Mouse (Mus musculus) brain, embryonic 14.5 days (tissue): ENCODE results near the gene Amh. TPM values are rescaled to one million over a fixed set of nuclear protein-coding genes. Genes with fewer than 3 reads are reported as not detected.
A peak's percentile ranks its signal among the peaks of the same experiment; 100 is the strongest.

Experiments
- DNase-seq: peaks from one replicate; pipeline ENCODE4 v3.0.0-alpha.2; 2011; ENCODE audit warnings: low read depth
- CTCF ChIP-seq: fragments of 200-500 bp; IDR thresholded peaks from 2 replicates; pipeline ENCODE4 v1.5.1; 2012; ENCODE audit warnings: inconsistent platforms, mild to moderate bottlenecking, moderate library complexity, borderline replicate concordance; ENCODE audit not compliant: insufficient read depth, insufficient read length; ENCODE audit errors: extremely low read depth
- POLR2A ChIP-seq: fragments of 200-500 bp; IDR thresholded peaks from 2 replicates; pipeline ENCODE4 v1.6.1; 2012; ENCODE audit warnings: mild to moderate bottlenecking, inconsistent platforms, borderline replicate concordance; ENCODE audit not compliant: poor library complexity, insufficient read depth, insufficient read length, severe bottlenecking; ENCODE audit errors: extremely low read depth
- polyA plus RNA-seq: library from polyadenylated mRNA; depleted of rRNA; stranded (reverse); fragments of >200 nt; gene quantifications from 2 replicates; pipeline ENCODE4 v1.2.3, GENCODE M21; 2012; rRNA removed

Gene Amh
- polyA plus RNA-seq, 1 experiment, result 1.7 TPM

- DNase-seq, result no peak
- TF ChIP-seq CTCF, result no peak
- no peak for TF ChIP-seq POLR2A
Observed at GRCm38 (mm10) chr10:80843087-80843930, 38.3 kb downstream of the Amh start.

GRCm38 (mm10) chr10:80843931-80844547 is 39.0 kb downstream of the Amh start, which contains the start of gene Lingo3:
Lingo3 (minus strand) TSS chr10:80844039.
- DNase-seq, result peak; percentile 58
- TF ChIP-seq CTCF, result no peak
- TF ChIP-seq POLR2A, result no peak

GRCm38 (mm10) chr10:80845055-80845693 is 40.1 kb downstream of the Amh start:
- DNase-seq, result no peak

DNA sequence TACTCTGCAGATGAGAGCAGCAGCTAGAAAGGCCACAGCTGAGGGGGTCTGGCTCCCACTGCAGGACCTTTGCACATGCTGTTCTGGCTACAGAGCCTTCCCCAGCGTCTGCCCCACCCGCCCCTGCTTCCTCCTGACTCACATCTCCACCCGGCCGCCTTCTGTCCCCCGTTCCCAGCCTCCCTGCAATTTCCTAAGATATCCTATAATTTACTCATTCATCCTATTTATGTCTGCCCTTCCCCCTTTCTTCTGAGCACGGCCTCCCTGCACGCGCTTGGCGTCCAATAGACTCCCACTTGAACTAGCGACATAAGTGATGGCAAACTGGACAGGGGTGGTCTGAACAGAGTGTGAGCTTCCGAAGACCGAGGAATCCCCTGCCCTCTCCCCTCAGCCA is 40.7 kb downstream of the Amh start:
- TF ChIP-seq POLR2A (no peak), CTCF (no peak)

More at GRCm38 (mm10) chr10:80845055-80845693, 40.1 kb downstream of the Amh start:
- TF ChIP-seq POLR2A, result no peak
- TF ChIP-seq CTCF, result no peak

DNA sequence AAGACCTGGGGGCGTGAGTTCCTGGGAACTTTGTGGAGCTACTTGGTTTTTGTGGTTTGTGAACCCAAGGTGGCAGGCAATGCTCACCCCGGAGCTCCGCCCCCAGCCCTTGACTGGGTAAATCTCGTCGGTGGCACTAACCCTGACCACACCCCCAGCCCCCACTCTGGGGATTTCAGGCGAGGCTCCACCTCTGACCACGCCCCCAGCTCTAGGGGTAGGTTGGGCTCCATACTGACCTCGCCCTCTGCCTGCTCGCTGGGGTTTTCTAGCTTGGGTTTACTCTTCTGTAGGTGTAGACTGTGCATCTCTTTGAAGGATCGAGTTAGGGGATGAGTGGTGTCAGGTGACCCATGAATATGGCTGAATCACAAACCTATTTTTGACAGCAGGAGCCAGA is 43.5 kb downstream of the Amh start:
- DNase-seq, result no peak

More for the DNA sequence above, 40.7 kb downstream of the Amh start:
- no peak for DNase-seq

GRCm38 (mm10) chr10:80854913-80855748 is 50.1 kb downstream of the Amh start, which contains the start of the genes Lsm7 and Sppl2b:
Lsm7 (minus strand) TSS chr10:80855209.
Sppl2b (plus strand) TSS chr10:80855275.
- TF ChIP-seq POLR2A (peak; percentile 89), CTCF (no peak)
- peak; percentile 99 for DNase-seq

More for the DNA sequence above, 43.5 kb downstream of the Amh start:
- no peak for TF ChIP-seq CTCF
- TF ChIP-seq POLR2A, result no peak

DNA sequence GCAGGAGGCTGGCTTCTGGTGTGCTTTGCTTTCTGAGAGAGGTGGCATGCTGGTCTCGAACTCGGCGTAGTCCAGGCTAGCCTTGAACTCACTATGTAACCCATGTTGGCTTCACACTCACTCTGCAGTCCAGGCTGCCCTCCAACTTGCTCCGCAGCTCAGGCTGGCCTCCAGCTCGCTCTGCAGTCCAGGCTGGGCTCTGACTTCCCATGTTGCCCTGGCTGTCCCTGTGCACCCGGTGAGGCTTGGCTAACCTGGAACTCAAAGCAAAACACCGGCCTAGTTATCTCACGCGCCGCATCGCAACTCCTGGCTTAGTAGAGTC is 50.7 kb downstream of the Amh start:
- DNase-seq, result no peak
- TF ChIP-seq CTCF (no peak), POLR2A (no peak)

GRCm38 (mm10) chr10:80856267-80856666 is 51.2 kb downstream of the Amh start:
- DNase-seq, result no peak

DNA sequence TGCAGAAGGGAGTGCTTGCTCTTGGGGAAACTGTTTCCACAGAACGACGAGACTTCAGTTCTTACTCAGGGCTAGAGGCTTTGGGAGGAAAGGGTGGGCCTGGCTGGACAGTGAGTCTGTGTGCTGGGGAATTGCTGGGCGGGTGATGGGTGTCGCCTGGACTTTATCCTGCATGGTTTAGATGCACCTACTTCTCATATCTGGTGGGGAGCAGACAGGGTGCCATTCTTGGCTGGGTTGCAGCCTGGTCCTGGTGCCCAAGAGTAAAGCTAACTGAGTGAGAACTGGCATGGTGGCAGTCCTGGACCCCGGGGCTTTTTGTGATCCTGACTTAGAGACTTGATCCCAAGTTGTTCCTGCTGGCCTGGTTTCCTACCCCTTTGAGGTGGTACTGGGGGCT is 51.9 kb downstream of the Amh start:
- no peak for DNase-seq
- TF ChIP-seq POLR2A, result no peak
- TF ChIP-seq CTCF, result no peak

More at GRCm38 (mm10) chr10:80856267-80856666, 51.2 kb downstream of the Amh start:
- TF ChIP-seq POLR2A, result no peak
- TF ChIP-seq CTCF, result peak; percentile 22; the same call in 1 of the 2 replicates

Other genes with a start within 250 kb of the Amh start
- 59.9 and 72.0 TPM in 2 replicates for gene Rexo1, start 243.7 kb upstream of the Amh start, polyA plus RNA-seq
- 12.2 and 15.9 TPM in 2 replicates for gene Klf16, start 227.9 kb upstream of the Amh start, polyA plus RNA-seq
- gene Abhd17a, start 214.9 kb upstream of the Amh start, polyA plus RNA-seq, result 170 and 188 TPM in 2 replicates
- gene Scamp4, start 202.4 kb upstream of the Amh start, polyA plus RNA-seq, result 62.0 and 62.5 TPM in 2 replicates
- 12.7 and 17.3 TPM in 2 replicates for gene Adat3, start 202.4 kb upstream of the Amh start, polyA plus RNA-seq
- 4.2 and 4.5 TPM in 2 replicates for gene Gm49322, start 199.2 kb upstream of the Amh start, polyA plus RNA-seq
- 213 and 237 TPM in 2 replicates for gene Csnk1g2, start 182.4 kb upstream of the Amh start, polyA plus RNA-seq
- 91.9 and 113 TPM in 2 replicates for gene Btbd2, start 148.2 kb upstream of the Amh start, polyA plus RNA-seq
- 96.9 and 115 TPM in 2 replicates for gene Mknk2, start 127.1 kb upstream of the Amh start, polyA plus RNA-seq
- 36.9 and 47.3 TPM in 2 replicates for gene Mob3a, start 103.3 kb upstream of the Amh start, polyA plus RNA-seq
- gene Izumo4, start 103.1 kb upstream of the Amh start, polyA plus RNA-seq, result 47.6 and 70.2 TPM in 2 replicates
- gene Ap3d1, start 63.0 kb upstream of the Amh start, polyA plus RNA-seq, result 155 and 176 TPM in 2 replicates
- 36.1 and 77.6 TPM in 2 replicates for gene Dot1l, start 50.0 kb upstream of the Amh start, polyA plus RNA-seq
- gene Sf3a2, start 7.0 kb upstream of the Amh start, polyA plus RNA-seq, result 76.3 and 77.0 TPM in 2 replicates
- 88.7 and 125 TPM in 2 replicates for gene Plekhj1, start 6.6 kb upstream of the Amh start, polyA plus RNA-seq
- gene Jsrp1, start 8.3 kb downstream of the Amh start, polyA plus RNA-seq, result 0.21 and 0.45 TPM in 2 replicates
- 685 and 1,025 TPM in 2 replicates for gene Oaz1, start 21.4 kb downstream of the Amh start, polyA plus RNA-seq
- 5.2 and 7.7 TPM in 2 replicates for gene Lingo3, start 38.8 kb downstream of the Amh start, polyA plus RNA-seq
- 278 and 393 TPM in 2 replicates for gene Lsm7, start 50.0 kb downstream of the Amh start, polyA plus RNA-seq
- 110 and 134 TPM in 2 replicates for gene Sppl2b, start 50.0 kb downstream of the Amh start, polyA plus RNA-seq
- 0.22 and 0.26 TPM in 2 replicates for gene Tmprss9, start 66.6 kb downstream of the Amh start, polyA plus RNA-seq
- 174 and 253 TPM in 2 replicates for gene Timm13, start 95.7 kb downstream of the Amh start, polyA plus RNA-seq
- gene Lmnb2, start 113.0 kb downstream of the Amh start, polyA plus RNA-seq, result 58.8 and 72.3 TPM in 2 replicates
- gene Gadd45b, start 124.8 kb downstream of the Amh start, polyA plus RNA-seq, result 8.4 and 8.5 TPM in 2 replicates
- gene Gng7, start 209.7 kb downstream of the Amh start, polyA plus RNA-seq, result 13.3 and 13.6 TPM in 2 replicates
- gene Diras1, start 220.4 kb downstream of the Amh start, polyA plus RNA-seq, result 41.5 and 66.5 TPM in 2 replicates
- gene Slc39a3, start 232.2 kb downstream of the Amh start, polyA plus RNA-seq, result 70.0 and 77.9 TPM in 2 replicates